Mouse (Mus musculus) neural tube, embryonic 14.5 days (tissue): ENCODE data around the gene Trpm5. TPM values are rescaled to one million over a fixed set of nuclear protein-coding genes. Genes with fewer than 3 reads are reported as not detected.

ENCODE experiments used
- ATAC-seq: fragments of 200-750 bp; cut with Nextera tagmentation; 2 replicates; pipeline ENCODE4 v1.8.0; 2017; ENCODE audit warnings: low read depth, mild to moderate bottlenecking, moderate TSS enrichment, moderate library complexity
- H3K27ac ChIP-seq: fragments of 300-500 bp; sonication (generic); 2 replicates; pipeline ENCODE4 v1.5.1; 2014; ENCODE audit warnings: low read depth, mild to moderate bottlenecking, control low read depth, low read length, moderate library complexity, mixed read lengths
- H3K27me3 ChIP-seq: fragments of 300-500 bp; sonication (generic); 2 replicates; pipeline ENCODE4 v1.6.1; 2014; ENCODE audit warnings: low read length; ENCODE audit not compliant: control insufficient read depth, insufficient read depth
- H3K36me3 ChIP-seq: fragments of 300-500 bp; sonication (generic); 2 replicates; pipeline ENCODE4 v1.6.1; 2014; ENCODE audit warnings: low read length, mixed read lengths; ENCODE audit not compliant: control insufficient read depth, insufficient read depth
- H3K4me1 ChIP-seq: fragments of 300-500 bp; sonication (generic); 2 replicates; pipeline ENCODE4 v1.6.1; 2014; ENCODE audit warnings: low read length; ENCODE audit not compliant: control insufficient read depth, insufficient read depth
- H3K4me2 ChIP-seq: fragments of 300-500 bp; sonication (generic); 2 replicates; pipeline ENCODE4 v1.6.1; 2014; ENCODE audit warnings: mild to moderate bottlenecking, low read depth, low read length, control low read depth
- H3K4me3 ChIP-seq: fragments of 300-500 bp; sonication (generic); 2 replicates; pipeline ENCODE4 v1.5.1; 2014; ENCODE audit warnings: low read depth, low read length, control low read depth, mixed read lengths
- H3K9ac ChIP-seq: fragments of 300-500 bp; sonication (generic); replicated peaks from 2 replicates; pipeline ENCODE4 v1.6.1; 2014; ENCODE audit warnings: low read depth, mild to moderate bottlenecking, control low read depth, low read length, mixed read lengths
- H3K9me3 ChIP-seq: fragments of 300-500 bp; sonication (generic); 2 replicates; pipeline ENCODE4 v1.6.1; 2016; ENCODE audit warnings: low read length; ENCODE audit not compliant: control insufficient read depth
- WGBS: fragments of 180-500 bp; shearing (Covaris S2); extraction: QIAGEN DNeasy Blood & Tissue Kit; methylation state at CpG from one replicate; pipeline ENCODE4 v1.1.7; 2014; 5-methylcytosine and 5-hydroxymethylcytosine counted together
- polyA plus RNA-seq: library from polyadenylated mRNA; unstranded; fragments of >200 nt; fragmentation: Nextera tagmentation; extraction: Ambion mirVana; gene quantifications from 2 replicates; pipeline ENCODE4 v1.2.1, GENCODE M21; 2014

Gene Trpm5
- polyA plus RNA-seq, 1 experiment from 2014 or later, result 1.6 TPM

DNA sequence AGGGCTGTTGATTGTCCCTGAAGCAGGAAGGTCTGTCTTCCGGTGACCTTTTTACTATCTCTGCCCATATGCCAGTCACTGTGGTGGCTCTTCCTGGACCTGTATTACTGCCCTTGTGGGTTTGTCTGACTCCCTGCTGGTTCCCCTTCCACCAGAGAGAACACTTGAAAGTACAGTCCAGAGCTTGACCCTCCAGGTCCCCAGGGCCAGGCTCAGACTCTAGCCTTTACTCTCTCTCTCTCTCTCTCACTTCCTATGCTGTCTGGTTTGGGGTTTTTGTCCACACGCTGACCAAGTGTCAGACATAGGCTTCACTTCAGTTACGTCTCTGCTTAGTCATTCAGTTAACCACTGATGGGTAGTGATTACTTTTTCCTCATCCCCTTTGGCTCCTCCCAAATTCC is 51.5 kb downstream of the Trpm5 start:
- no peak overlapping the region for H3K27ac ChIP-seq
- no peak for ATAC-seq

GRCm38 (mm10) chr7:143042089-143042488 is 52.4 kb downstream of the Trpm5 start:
- H3K9me3 ChIP-seq, result no peaks in the 10 kb centered on the region
- peak overlapping the region; percentile 34; the same call in 1 of the 2 replicates for H3K27ac ChIP-seq
- H3K9ac ChIP-seq, result no peak overlapping the region

More for the DNA sequence above, 51.5 kb downstream of the Trpm5 start:
- Histone ChIP-seq H3K36me3 (0 out of 2 replicates have a peak, but pooled peaks cover 4% of the 10 kb centered on the region), H3K4me1 (no peaks in the 10 kb centered on the region), H3K27me3 (no peaks in the 10 kb centered on the region), H3K4me3 (no peak overlapping the region), H3K9ac (no peak overlapping the region), H3K4me2 (no peak overlapping the region), H3K9me3 (no peaks in the 10 kb centered on the region)
- WGBS, result 82% methylated on average over 3 of the region's 3 CpGs

GRCm38 (mm10) chr7:143041138-143041822 is 53.2 kb downstream of the Trpm5 start:
- Histone ChIP-seq H3K27ac (peak overlapping the region; percentile 34; the same call in 1 of the 2 replicates), H3K9ac (no peak overlapping the region), H3K36me3 (0 out of 2 replicates have a peak, but pooled peaks cover 4% of the 10 kb centered on the region), H3K9me3 (no peaks in the 10 kb centered on the region), H3K4me2 (no peak overlapping the region), H3K4me3 (no peak overlapping the region), H3K4me1 (no peaks in the 10 kb centered on the region), H3K27me3 (no peaks in the 10 kb centered on the region)
- no peak for ATAC-seq
- 82% methylated on average over 3 of the region's 3 CpGs for WGBS

More at GRCm38 (mm10) chr7:143042089-143042488, 52.4 kb downstream of the Trpm5 start:
- H3K27me3 ChIP-seq, result no peaks in the 10 kb centered on the region
- WGBS, result 77% methylated on average over 3 of the region's 3 CpGs
- no peaks in the 10 kb centered on the region for H3K4me1 ChIP-seq
- ATAC-seq, result no peak
- no peak overlapping the region for H3K4me2 ChIP-seq
- 0 out of 2 replicates have a peak, but pooled peaks cover 4% of the 10 kb centered on the region for H3K36me3 ChIP-seq
- H3K4me3 ChIP-seq, result no peak overlapping the region

DNA sequence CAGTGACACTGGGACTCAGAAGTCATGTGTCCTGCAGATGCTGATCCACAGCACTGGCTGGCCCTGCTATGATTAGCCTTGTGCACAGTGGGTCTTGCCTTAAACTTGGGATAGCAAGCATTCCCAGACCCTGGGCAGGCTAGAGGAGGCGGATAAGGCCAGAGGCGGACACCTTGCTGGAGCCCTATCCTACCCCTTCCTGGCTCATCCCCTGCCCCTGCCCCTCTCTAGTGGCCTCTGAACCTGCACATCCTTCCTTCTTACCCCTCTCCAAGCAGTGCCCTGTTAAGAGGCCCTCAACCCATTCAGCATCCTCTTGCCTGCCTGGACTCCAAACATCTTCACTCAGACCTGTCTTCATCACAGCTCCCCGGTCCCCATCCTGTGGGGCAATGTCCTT is 53.9 kb downstream of the Trpm5 start:
- Histone ChIP-seq H3K27ac (no peak overlapping the region), H3K27me3 (no peaks in the 10 kb centered on the region), H3K4me3 (no peak overlapping the region), H3K4me1 (no peaks in the 10 kb centered on the region), H3K9me3 (no peaks in the 10 kb centered on the region), H3K9ac (no peak overlapping the region), H3K4me2 (no peak overlapping the region), H3K36me3 (0 out of 2 replicates have a peak, but pooled peaks cover 4% of the 10 kb centered on the region)
- 96% methylated on average over 3 of the region's 3 CpGs for WGBS
- no peak for ATAC-seq

DNA sequence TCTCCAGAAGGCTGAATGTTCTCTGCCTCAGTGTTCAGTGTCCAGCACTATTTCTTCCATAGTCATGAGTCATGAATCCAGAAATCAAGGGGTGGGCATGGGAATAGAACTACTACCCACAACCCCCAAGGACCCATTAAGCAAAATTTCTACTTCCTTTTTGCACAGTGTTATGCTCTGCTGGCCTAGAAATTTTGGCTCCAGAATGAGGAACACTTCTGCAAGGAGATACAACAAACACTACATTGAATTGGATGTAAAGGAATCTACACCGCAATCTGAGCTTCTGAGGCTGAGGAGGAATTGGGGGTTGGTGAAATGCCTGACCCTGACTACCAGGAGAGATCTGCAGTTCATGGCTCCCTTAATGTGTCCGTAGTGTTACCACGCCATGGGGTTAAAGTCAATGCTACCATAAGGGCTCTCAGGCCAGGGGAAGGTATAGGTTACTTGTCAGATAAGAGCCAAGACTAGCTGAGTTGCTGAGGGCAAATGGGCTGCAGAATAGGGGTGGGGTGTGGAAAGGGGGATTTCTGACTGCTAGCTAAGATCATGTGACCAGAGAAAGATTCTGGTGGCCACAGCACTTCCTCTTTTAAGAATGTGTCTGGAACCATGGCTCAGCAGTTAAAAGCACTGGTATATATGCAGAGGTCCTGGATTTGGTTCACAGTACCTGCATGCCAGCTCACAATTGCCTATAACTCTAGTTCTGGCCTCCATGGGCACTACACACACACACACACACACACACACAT is 56.1 kb downstream of the Trpm5 start:
- Histone ChIP-seq H3K36me3 (0 out of 2 replicates have a peak, but pooled peaks cover 4% of the 10 kb centered on the region), H3K4me3 (no peak overlapping the region), H3K9me3 (no peaks in the 10 kb centered on the region), H3K4me2 (no peak overlapping the region), H3K27ac (no peak overlapping the region), H3K4me1 (no peaks in the 10 kb centered on the region), H3K9ac (no peak overlapping the region), H3K27me3 (no peaks in the 10 kb centered on the region)
- ATAC-seq, result no peak
- 93% methylated on average over 3 of the region's 3 CpGs for WGBS

DNA sequence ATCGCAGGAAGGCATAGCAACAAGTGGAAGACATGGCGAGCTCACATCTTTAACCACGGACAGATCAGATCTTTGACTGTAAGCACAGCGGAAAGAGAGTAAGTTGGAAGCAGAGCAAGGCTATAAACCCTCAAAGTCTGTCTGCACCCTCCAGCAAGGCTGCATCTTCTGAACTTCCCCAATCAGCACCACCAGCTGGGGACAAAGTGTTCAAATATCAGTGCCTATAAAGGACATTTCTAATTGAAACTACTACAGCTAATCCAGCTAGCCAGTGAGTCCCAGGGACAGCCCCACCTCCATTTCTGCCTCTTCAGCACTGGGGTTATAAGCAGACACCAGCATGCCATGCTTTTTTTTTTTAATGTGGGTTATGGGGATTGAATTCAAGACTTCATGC is 57.1 kb downstream of the Trpm5 start:
- H3K36me3 ChIP-seq, result 0 out of 2 replicates have a peak, but pooled peaks cover 4% of the 10 kb centered on the region
- no peak overlapping the region for H3K4me2 ChIP-seq
- H3K4me3 ChIP-seq, result no peak overlapping the region
- ATAC-seq, result no peak
- no peak overlapping the region for H3K27ac ChIP-seq
- 92% methylated on average over 4 of the region's 4 CpGs for WGBS
- no peaks in the 10 kb centered on the region for H3K27me3 ChIP-seq
- no peaks in the 10 kb centered on the region for H3K9me3 ChIP-seq
- H3K4me1 ChIP-seq, result no peaks in the 10 kb centered on the region
- H3K9ac ChIP-seq, result no peak overlapping the region

- no peaks in the 10 kb centered on the region for H3K9me3 ChIP-seq
- no peaks in the 10 kb centered on the region for H3K27me3 ChIP-seq
- no peak overlapping the region for H3K4me3 ChIP-seq
- H3K27ac ChIP-seq, result no peak overlapping the region
- ATAC-seq, result no peak
- WGBS, result 79% methylated on average over 3 of the region's 3 CpGs
- no peak overlapping the region for H3K9ac ChIP-seq
- no peaks in the 10 kb centered on the region for H3K4me1 ChIP-seq
- H3K4me2 ChIP-seq, result no peak overlapping the region
- H3K36me3 ChIP-seq, result 0 out of 2 replicates have a peak, but pooled peaks cover 4% of the 10 kb centered on the region
These were observed 57.7 kb downstream of the Trpm5 start for GRCm38 (mm10) chr7:143036787-143037186.

GRCm38 (mm10) chr7:143034519-143035450 is 59.7 kb downstream of the Trpm5 start:
- Histone ChIP-seq H3K9me3 (no peaks in the 10 kb centered on the region), H3K9ac (no peak overlapping the region), H3K36me3 (no peaks in the 10 kb centered on the region), H3K4me1 (no peaks in the 10 kb centered on the region), H3K27ac (no peak overlapping the region), H3K4me2 (no peak overlapping the region), H3K4me3 (no peak overlapping the region), H3K27me3 (no peaks in the 10 kb centered on the region)
- ATAC-seq, result no peak
- 90% methylated on average over 8 of the region's 8 CpGs for WGBS
